Mouse (Mus musculus): ENCODE measurements around the gene Ano6. TPM values are rescaled to one million over a fixed set of nuclear protein-coding genes. Genes with fewer than 3 reads are reported as not detected.

The Ano6 gene
- polyA plus RNA-seq, 1 experiment from 2014 or later, result 30.8 TPM

- WGBS, result 42% methylated on average over 6 of the region's 6 CpGs
- H3K9ac ChIP-seq (ENCODE audit: low read length), result no peak overlapping the region
- ATAC-seq (ENCODE audit: low FRiP score) (no peak), DNase-seq (ENCODE audit: low spot score, missing footprints) (peak; percentile 79)
- H3K4me2 ChIP-seq, result no peak overlapping the region
- H3K27ac ChIP-seq (ENCODE audit: low read depth, low read length), result no peak overlapping the region
- H3K9me3 ChIP-seq (ENCODE audit: control insufficient read depth, low read length), result no peaks in the 10 kb centered on the region
- no peaks in the 10 kb centered on the region for H3K36me3 ChIP-seq (ENCODE audit: control insufficient read depth, insufficient read depth, low read length)
- H3K4me1 ChIP-seq (ENCODE audit: control insufficient read depth, insufficient read depth, low read length), result no peaks in the 10 kb centered on the region
- no peak overlapping the region for H3K4me3 ChIP-seq (ENCODE audit: low read depth, low read length)
- H3K27me3 ChIP-seq (ENCODE audit: control insufficient read depth, insufficient read depth, low read length), result no peaks in the 10 kb centered on the region
These were observed 27.2 kb upstream of the Ano6 start for GRCm38 (mm10) chr15:95763464-95763863.

DNA sequence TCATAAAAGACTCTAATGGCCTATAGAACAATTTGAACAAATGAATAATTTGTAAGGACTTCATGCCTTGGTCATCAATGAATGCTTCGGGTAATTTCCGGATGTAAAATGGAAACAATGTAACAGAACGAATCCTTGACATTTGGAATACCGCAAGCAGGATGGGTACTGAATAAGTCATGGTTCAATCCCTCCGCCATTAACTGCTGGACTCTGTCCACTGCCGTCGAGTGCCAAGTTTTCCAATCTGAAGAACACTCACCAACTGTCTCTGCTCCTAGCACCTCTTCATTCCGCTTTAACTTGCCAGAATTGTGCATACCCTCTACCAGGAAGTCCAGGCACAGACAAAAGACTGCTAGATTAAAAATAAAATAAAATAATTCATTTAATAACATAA is 25.4 kb upstream of the Ano6 start:
- Histone ChIP-seq H3K4me2 (no peak overlapping the region), H3K27me3 (ENCODE audit: control insufficient read depth, insufficient read depth, low read length) (no peaks in the 10 kb centered on the region), H3K4me3 (ENCODE audit: low read depth, low read length) (no peak overlapping the region), H3K9me3 (ENCODE audit: control insufficient read depth, low read length) (no peaks in the 10 kb centered on the region), H3K36me3 (ENCODE audit: control insufficient read depth, insufficient read depth, low read length) (no peaks in the 10 kb centered on the region), H3K4me1 (ENCODE audit: control insufficient read depth, insufficient read depth, low read length) (no peaks in the 10 kb centered on the region), H3K27ac (ENCODE audit: low read depth, low read length) (no peak overlapping the region), H3K9ac (ENCODE audit: low read length) (no peak overlapping the region)
- DNase-seq (ENCODE audit: low spot score, missing footprints) (peak; percentile 75), ATAC-seq (ENCODE audit: low FRiP score) (no peak)
- 92% methylated on average over 8 of the region's 8 CpGs for WGBS

DNA sequence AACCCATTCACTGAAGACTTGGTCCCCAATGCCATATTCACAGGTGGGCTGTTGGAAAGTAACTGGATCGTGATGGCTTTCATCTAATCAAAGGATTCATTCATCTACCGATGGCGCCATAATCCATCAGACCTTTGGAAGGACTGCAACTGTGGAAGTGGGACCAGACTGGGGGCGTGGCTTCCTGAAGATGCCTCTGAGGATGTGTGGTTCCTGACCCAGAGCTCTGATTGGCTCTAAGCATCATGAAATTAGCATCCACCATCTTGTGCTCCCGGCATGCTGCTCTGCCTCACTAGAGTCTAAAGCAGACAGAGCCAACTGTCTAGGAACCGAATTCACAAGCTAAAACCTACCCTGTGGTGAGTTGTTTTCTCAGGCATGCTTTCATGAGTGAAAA is 24.7 kb upstream of the Ano6 start:
- Histone ChIP-seq H3K9me3 (ENCODE audit: control insufficient read depth, low read length) (no peaks in the 10 kb centered on the region), H3K4me2 (no peak overlapping the region), H3K9ac (ENCODE audit: low read length) (no peak overlapping the region), H3K4me1 (ENCODE audit: control insufficient read depth, insufficient read depth, low read length) (no peaks in the 10 kb centered on the region), H3K36me3 (ENCODE audit: control insufficient read depth, insufficient read depth, low read length) (no peaks in the 10 kb centered on the region), H3K4me3 (ENCODE audit: low read depth, low read length) (no peak overlapping the region), H3K27me3 (ENCODE audit: control insufficient read depth, insufficient read depth, low read length) (no peaks in the 10 kb centered on the region), H3K27ac (ENCODE audit: low read depth, low read length) (no peak overlapping the region)
- WGBS, result 85% methylated on average over 6 of the region's 6 CpGs
- ATAC-seq (ENCODE audit: low FRiP score) (no peak), DNase-seq (ENCODE audit: low spot score, missing footprints) (peak; percentile 65)

GRCm38 (mm10) chr15:95767825-95768224 is 22.8 kb upstream of the Ano6 start:
- Histone ChIP-seq H3K27ac (ENCODE audit: low read depth, low read length) (no peak overlapping the region), H3K4me1 (ENCODE audit: control insufficient read depth, insufficient read depth, low read length) (no peaks in the 10 kb centered on the region), H3K9me3 (ENCODE audit: control insufficient read depth, low read length) (no peaks in the 10 kb centered on the region), H3K4me2 (no peak overlapping the region), H3K9ac (ENCODE audit: low read length) (no peak overlapping the region), H3K27me3 (ENCODE audit: control insufficient read depth, insufficient read depth, low read length) (no peaks in the 10 kb centered on the region), H3K4me3 (ENCODE audit: low read depth, low read length) (no peak overlapping the region), H3K36me3 (ENCODE audit: control insufficient read depth, insufficient read depth, low read length) (no peaks in the 10 kb centered on the region)
- WGBS, result 66% methylated on average over 7 of the region's 7 CpGs
- ATAC-seq (ENCODE audit: low FRiP score), result no peak
- peak; percentile 56 for DNase-seq (ENCODE audit: low spot score, missing footprints)

DNA sequence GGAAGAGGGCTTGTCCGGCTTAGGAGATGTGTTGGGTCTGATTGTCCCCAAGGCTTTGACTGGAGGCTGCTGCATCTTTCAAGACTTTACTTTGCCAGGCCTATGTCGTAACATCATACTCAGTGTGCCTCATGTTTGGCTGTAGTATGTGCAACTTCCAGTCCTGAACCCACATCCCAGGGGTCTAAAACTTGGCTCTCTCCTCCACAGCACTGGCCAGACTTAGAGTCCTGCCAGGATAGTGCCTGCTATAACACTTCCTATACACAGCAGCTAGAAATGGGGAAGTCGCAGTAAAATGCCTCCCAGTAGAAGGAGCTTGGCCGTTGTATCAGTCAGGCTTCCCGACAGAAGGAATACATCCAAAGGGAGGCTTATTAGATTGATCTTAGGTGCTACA is 21.9 kb upstream of the Ano6 start:
- no peak overlapping the region for H3K9ac ChIP-seq (ENCODE audit: low read length)
- no peak overlapping the region for H3K27ac ChIP-seq (ENCODE audit: low read depth, low read length)
- DNase-seq (ENCODE audit: low spot score, missing footprints) (peak; percentile 47), ATAC-seq (ENCODE audit: low FRiP score) (no peak)
- no peaks in the 10 kb centered on the region for H3K36me3 ChIP-seq (ENCODE audit: control insufficient read depth, insufficient read depth, low read length)
- H3K4me2 ChIP-seq, result no peak overlapping the region
- WGBS, result 94% methylated on average over 5 of the region's 5 CpGs
- no peaks in the 10 kb centered on the region for H3K27me3 ChIP-seq (ENCODE audit: control insufficient read depth, insufficient read depth, low read length)
- H3K9me3 ChIP-seq (ENCODE audit: control insufficient read depth, low read length), result no peaks in the 10 kb centered on the region
- no peaks in the 10 kb centered on the region for H3K4me1 ChIP-seq (ENCODE audit: control insufficient read depth, insufficient read depth, low read length)
- H3K4me3 ChIP-seq (ENCODE audit: low read depth, low read length), result no peak overlapping the region

DNA sequence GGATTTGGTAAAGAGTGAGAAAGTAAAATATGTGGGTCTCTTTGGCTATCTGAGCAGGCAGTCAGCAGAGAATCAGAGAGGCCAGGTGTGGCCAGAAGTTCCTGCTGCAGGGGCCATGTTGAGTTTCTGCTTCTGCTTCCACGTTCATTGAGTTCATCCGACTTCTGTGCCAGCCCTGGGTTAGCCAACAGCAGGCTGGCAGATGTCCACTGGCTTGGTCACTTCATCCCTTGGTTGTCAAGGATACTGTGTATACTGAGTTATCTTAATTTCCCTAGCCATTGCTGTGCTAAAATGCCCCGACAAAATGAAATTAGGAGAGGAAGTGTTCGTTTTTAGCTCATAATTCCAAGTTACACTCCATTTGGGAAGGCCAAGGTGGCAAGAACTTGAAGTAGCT is 21.1 kb upstream of the Ano6 start:
- Histone ChIP-seq H3K4me1 (ENCODE audit: control insufficient read depth, insufficient read depth, low read length) (no peaks in the 10 kb centered on the region), H3K36me3 (ENCODE audit: control insufficient read depth, insufficient read depth, low read length) (no peaks in the 10 kb centered on the region), H3K27ac (ENCODE audit: low read depth, low read length) (no peak overlapping the region), H3K9me3 (ENCODE audit: control insufficient read depth, low read length) (no peaks in the 10 kb centered on the region), H3K27me3 (ENCODE audit: control insufficient read depth, insufficient read depth, low read length) (no peaks in the 10 kb centered on the region), H3K4me2 (no peak overlapping the region), H3K9ac (ENCODE audit: low read length) (no peak overlapping the region), H3K4me3 (ENCODE audit: low read depth, low read length) (no peak overlapping the region)
- 82% methylated on average over 4 of the region's 4 CpGs for WGBS
- no peak for DNase-seq (ENCODE audit: low spot score, missing footprints)
- ATAC-seq (ENCODE audit: low FRiP score), result no peak

GRCm38 (mm10) chr15:95770307-95770706 is 20.3 kb upstream of the Ano6 start:
- no peak for DNase-seq (ENCODE audit: low spot score, missing footprints)
- H3K9me3 ChIP-seq (ENCODE audit: control insufficient read depth, low read length), result no peaks in the 10 kb centered on the region
- H3K9ac ChIP-seq (ENCODE audit: low read length), result no peak overlapping the region
- H3K4me1 ChIP-seq (ENCODE audit: control insufficient read depth, insufficient read depth, low read length), result no peaks in the 10 kb centered on the region
- WGBS, result 93% methylated on average over 2 of the region's 2 CpGs
- no peaks in the 10 kb centered on the region for H3K36me3 ChIP-seq (ENCODE audit: control insufficient read depth, insufficient read depth, low read length)
- no peak overlapping the region for H3K4me3 ChIP-seq (ENCODE audit: low read depth, low read length)
- no peak overlapping the region for H3K27ac ChIP-seq (ENCODE audit: low read depth, low read length)
- H3K4me2 ChIP-seq, result no peak overlapping the region
- ATAC-seq (ENCODE audit: low FRiP score), result no peak
- H3K27me3 ChIP-seq (ENCODE audit: control insufficient read depth, insufficient read depth, low read length), result no peaks in the 10 kb centered on the region

DNA sequence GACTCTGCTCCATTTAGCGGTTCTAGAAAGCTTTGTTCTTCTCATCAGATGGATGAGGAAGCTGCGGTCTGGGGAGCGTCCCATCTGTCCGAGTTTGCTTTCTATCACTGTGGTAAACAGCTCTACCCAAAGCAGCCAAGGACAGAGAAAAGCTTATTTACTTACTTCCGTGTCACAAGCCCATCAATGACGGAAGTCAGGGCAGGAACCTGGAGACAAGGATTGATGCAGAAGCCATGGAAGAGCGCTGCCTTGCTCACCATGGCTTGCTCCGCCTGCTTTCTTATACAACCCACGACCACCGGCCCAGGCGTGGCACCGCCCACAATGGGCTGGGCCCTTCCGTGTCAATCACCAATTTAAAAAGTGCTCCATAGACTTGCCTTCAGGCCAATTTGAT is 18.3 kb upstream of the Ano6 start:
- H3K4me1 ChIP-seq (ENCODE audit: control insufficient read depth, insufficient read depth, low read length), result no peaks in the 10 kb centered on the region
- H3K27ac ChIP-seq (ENCODE audit: low read depth, low read length), result no peak overlapping the region
- no peaks in the 10 kb centered on the region for H3K36me3 ChIP-seq (ENCODE audit: control insufficient read depth, insufficient read depth, low read length)
- no peaks in the 10 kb centered on the region for H3K9me3 ChIP-seq (ENCODE audit: control insufficient read depth, low read length)
- no peaks in the 10 kb centered on the region for H3K27me3 ChIP-seq (ENCODE audit: control insufficient read depth, insufficient read depth, low read length)
- peak; percentile 78 for DNase-seq (ENCODE audit: low spot score, missing footprints)
- H3K4me2 ChIP-seq, result no peak overlapping the region
- whole genome bisulfite sequencing, result 61% methylated on average over 13 of the region's 13 CpGs
- H3K9ac ChIP-seq (ENCODE audit: low read length), result no peak overlapping the region
- H3K4me3 ChIP-seq (ENCODE audit: low read depth, low read length), result no peak overlapping the region
- ATAC-seq (ENCODE audit: low FRiP score), result no peak

DNA sequence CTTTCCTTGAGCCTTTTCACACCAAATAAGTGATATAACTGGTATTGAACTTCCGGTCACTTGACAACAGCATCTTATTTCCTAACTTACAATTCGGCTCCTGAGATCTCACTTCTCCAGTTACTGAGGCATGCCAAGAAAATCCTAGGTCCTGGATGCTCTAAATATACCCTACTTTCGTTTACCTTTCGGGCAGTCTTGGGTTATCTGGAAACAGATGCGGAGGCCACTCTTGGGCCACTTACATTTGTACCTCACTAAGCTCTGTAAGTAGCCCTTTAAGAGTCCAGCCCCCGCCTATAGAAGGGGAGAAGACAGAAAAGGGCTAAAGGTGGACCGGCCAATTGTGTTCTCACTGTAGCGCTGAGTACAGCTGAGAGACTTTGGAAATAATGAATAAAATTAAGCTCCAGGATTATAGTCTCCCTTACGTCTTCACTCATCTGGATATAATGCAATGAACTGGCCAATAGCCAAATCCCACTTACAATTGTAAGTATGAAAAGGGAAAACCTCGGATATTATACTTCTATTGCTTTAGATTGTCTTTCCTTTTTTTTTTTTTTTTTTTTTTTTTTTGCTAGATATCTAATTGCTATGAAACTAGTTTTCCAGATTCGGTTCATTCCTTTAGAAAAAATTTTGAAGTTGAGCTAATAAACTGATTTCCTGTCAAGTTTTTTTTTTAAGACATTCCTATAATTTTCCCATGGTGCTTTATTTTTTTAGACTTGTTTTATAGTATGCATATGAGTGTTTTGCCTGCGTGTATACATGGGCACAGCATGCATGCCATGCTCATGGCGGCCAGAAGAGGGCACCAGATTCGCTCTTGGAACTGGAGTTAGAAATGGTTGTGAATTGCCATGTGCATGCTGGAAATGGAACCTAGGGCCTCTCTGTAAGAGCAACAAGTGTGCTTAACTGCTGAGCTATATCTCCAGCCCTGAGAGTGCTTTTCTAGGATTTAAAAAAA is 17.5 kb upstream of the Ano6 start:
- no peak overlapping the region for H3K27ac ChIP-seq (ENCODE audit: low read depth, low read length)
- 56% methylated on average over 14 of the region's 14 CpGs for WGBS
- H3K36me3 ChIP-seq (ENCODE audit: control insufficient read depth, insufficient read depth, low read length), result no peaks in the 10 kb centered on the region
- no peak for ATAC-seq (ENCODE audit: low FRiP score)
- DNase-seq (ENCODE audit: low spot score, missing footprints), result peak; percentile 95
- no peak overlapping the region for H3K9ac ChIP-seq (ENCODE audit: low read length)
- H3K9me3 ChIP-seq (ENCODE audit: control insufficient read depth, low read length), result no peaks in the 10 kb centered on the region
- H3K4me2 ChIP-seq, result no peak overlapping the region
- H3K27me3 ChIP-seq (ENCODE audit: control insufficient read depth, insufficient read depth, low read length), result no peaks in the 10 kb centered on the region
- no peaks in the 10 kb centered on the region for H3K4me1 ChIP-seq (ENCODE audit: control insufficient read depth, insufficient read depth, low read length)
- no peak overlapping the region for H3K4me3 ChIP-seq (ENCODE audit: low read depth, low read length)
